Mouse (Mus musculus) MEL (cell line): ENCODE data around the gene Hivep2.

Experiments
- EP300 ChIP-seq, 2 experiments: IDR thresholded peaks; 2 replicates each; pipeline ENCODE4 v1.6.1; 2011; ENCODE audit warnings: improper control_type of control experiment in 2 of 2, low read length in 2 of 2, low read depth in 1 of 2, mild to moderate bottlenecking in 1 of 2
- MAX ChIP-seq: IDR thresholded peaks from 2 replicates; pipeline ENCODE4 v1.6.1; 2011; ENCODE audit warnings: low read length, improper control_type of control experiment

DNA sequence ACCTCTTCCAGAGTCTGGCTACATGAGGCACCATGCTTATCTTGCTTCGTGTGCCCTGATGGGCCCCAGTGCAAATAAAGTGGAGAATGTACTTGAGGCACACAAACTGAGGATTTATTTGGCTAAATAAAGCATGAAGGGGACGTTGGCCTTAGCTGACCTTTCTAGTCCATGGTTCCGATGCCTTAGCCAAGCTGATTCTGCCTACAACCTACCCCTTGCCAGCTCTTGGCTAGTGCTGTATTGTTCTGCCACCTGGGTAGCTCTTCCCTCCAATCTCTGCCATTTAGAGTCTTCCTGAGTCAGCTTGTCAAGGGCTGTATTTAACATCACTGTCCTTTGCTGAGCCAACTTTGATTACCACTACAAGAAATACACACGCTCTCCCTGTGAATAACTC, 133.3 kb downstream of the Hivep2 start:
- TF ChIP-seq EP300 (IDR thresholded peaks at IDR 0.05; ENCODE audit: low read depth in 1 of 2, low read length in 2 of 2) = no peak
- no peak for TF ChIP-seq MAX
